Mouse (Mus musculus) bone marrow, adult 2 months (tissue): ENCODE results near the gene Qrich1. TPM values are rescaled to one million over a fixed set of nuclear protein-coding genes. Genes with fewer than 3 reads are reported as not detected.

Experiments
- H3K27ac ChIP-seq: fragments of 200-500 bp; 2 replicates; pipeline ENCODE4 v1.5.1; 2012; ENCODE audit warnings: low read depth, mild to moderate bottlenecking, control low read depth, inconsistent platforms, low read length; ENCODE audit not compliant: control insufficient read depth, poor library complexity, insufficient read depth
- H3K4me1 ChIP-seq: fragments of 200-500 bp; 2 replicates; pipeline ENCODE4 v1.6.1; 2011; ENCODE audit warnings: low read length; ENCODE audit not compliant: control insufficient read depth, insufficient read depth
- H3K4me3 ChIP-seq: fragments of 200-500 bp; replicated peaks from 2 replicates; pipeline ENCODE3; 2011; ENCODE audit warnings: mild to moderate bottlenecking, low read depth, low read length, control low read depth; ENCODE audit not compliant: control insufficient read depth
- CTCF ChIP-seq: fragments of 200-500 bp; IDR thresholded peaks from 2 replicates; pipeline ENCODE4 v1.5.1; 2011; ENCODE audit warnings: low read length, control low read depth; ENCODE audit not compliant: control insufficient read depth, insufficient read depth
- POLR2A ChIP-seq: fragments of 200-500 bp; IDR thresholded peaks from 2 replicates; pipeline ENCODE4 v1.6.1; 2011; ENCODE audit warnings: low read depth, mild to moderate bottlenecking, control low read depth, low read length, borderline replicate concordance; ENCODE audit not compliant: control insufficient read depth
- WGBS: fragments of 180-500 bp; shearing (Covaris S2); methylation state at CpG from one replicate; pipeline ENCODE4 v1.1.7; 2018; 5-methylcytosine and 5-hydroxymethylcytosine counted together
- polyA plus RNA-seq: library from polyadenylated mRNA; stranded (reverse); fragments of >200 nt; gene quantifications from 2 replicates; pipeline ENCODE4 v1.2.4, GENCODE M21; 2011; ENCODE audit warnings: low replicate concordance; ENCODE audit not compliant: missing spikeins, insufficient read depth, insufficient read length

The Qrich1 gene
- polyA plus RNA-seq, 1 experiment: 50.5 TPM

GRCm38 (mm10) chr9:108480813-108481519 lies 35.6 kb upstream of the Qrich1 start:
- no peaks in the 10 kb centered on the region for H3K4me1 ChIP-seq
- no peak for TF ChIP-seq POLR2A
- H3K4me3 ChIP-seq: no peak overlapping the region
- WGBS: 90% methylated on average over 28 of the region's 28 CpGs
- H3K27ac ChIP-seq: no peak overlapping the region

- no peak for TF ChIP-seq CTCF
- TF ChIP-seq POLR2A: no peak
- no peak overlapping the region for H3K4me3 ChIP-seq
- H3K4me1 ChIP-seq: no peaks in the 10 kb centered on the region
- H3K27ac ChIP-seq: no peak overlapping the region
- 86% methylated on average over 19 of the region's 19 CpGs for WGBS
Measured at GRCm38 (mm10) chr9:108481520-108482210, 34.9 kb upstream of the Qrich1 start.

- TF ChIP-seq POLR2A (no peak), CTCF (no peak)
- WGBS: 92% methylated on average over 18 of the region's 18 CpGs
- no peak overlapping the region for H3K27ac ChIP-seq
- no peaks in the 10 kb centered on the region for H3K4me1 ChIP-seq
- H3K4me3 ChIP-seq: no peak overlapping the region
Measured at GRCm38 (mm10) chr9:108483051-108483790, 33.4 kb upstream of the Qrich1 start.

- Histone ChIP-seq H3K27ac (no peak overlapping the region), H3K4me3 (no peak overlapping the region), H3K4me1 (no peaks in the 10 kb centered on the region)
- WGBS: 88% methylated on average over 15 of the region's 15 CpGs
- no peak for TF ChIP-seq CTCF
- no peak for TF ChIP-seq POLR2A
Measured at GRCm38 (mm10) chr9:108484021-108484420, 32.6 kb upstream of the Qrich1 start.

- Histone ChIP-seq H3K27ac (no peak overlapping the region), H3K4me3 (no peak overlapping the region), H3K4me1 (peaks cover 2% of the 10 kb centered on the region)
- 89% methylated on average over 19 of the region's 19 CpGs for WGBS
- TF ChIP-seq CTCF (no peak), POLR2A (no peak)
Measured at GRCm38 (mm10) chr9:108485301-108485875, 31.2 kb upstream of the Qrich1 start.

GRCm38 (mm10) chr9:108486973-108487530 lies 29.6 kb upstream of the Qrich1 start:
- 82% methylated on average over 8 of the region's 8 CpGs for WGBS
- H3K27ac ChIP-seq: no peak overlapping the region
- peaks cover 5% of the 10 kb centered on the region for H3K4me1 ChIP-seq
- H3K4me3 ChIP-seq: no peak overlapping the region
- TF ChIP-seq POLR2A: no peak
- TF ChIP-seq CTCF: no peak

- H3K4me3 ChIP-seq: no peak overlapping the region
- H3K4me1 ChIP-seq: peaks cover 5% of the 10 kb centered on the region
- H3K27ac ChIP-seq: no peak overlapping the region
- TF ChIP-seq POLR2A (no peak), CTCF (no peak)
- WGBS: 89% methylated on average over 17 of the region's 17 CpGs
Measured at GRCm38 (mm10) chr9:108488403-108488802, 28.2 kb upstream of the Qrich1 start.

GRCm38 (mm10) chr9:108489215-108489614 lies 27.4 kb upstream of the Qrich1 start:
- 0 out of 2 replicates have a peak overlapping the region, but pooled peaks have one; percentile 96 for H3K27ac ChIP-seq
- peaks cover 5% of the 10 kb centered on the region for H3K4me1 ChIP-seq
- 88% methylated on average over 20 of the region's 20 CpGs for WGBS
- TF ChIP-seq CTCF (no peak), POLR2A (no peak)
- no peak overlapping the region for H3K4me3 ChIP-seq
